Mouse (Mus musculus) MEL (cell line): Measurements from ENCODE around the gene Gja5. TPM values are rescaled to one million over a fixed set of nuclear protein-coding genes. Genes with fewer than 3 reads are reported as not detected.

Experiments
- DNase-seq: peaks from one replicate; pipeline ENCODE4 v3.0.0; 2011; ENCODE audit warnings: low read depth, low spot score
- H3K27ac ChIP-seq: 2 replicates; pipeline ENCODE4 v1.5.1; 2012; ENCODE audit warnings: low read depth, mild to moderate bottlenecking, control low read depth, low read length, moderate library complexity; ENCODE audit not compliant: control insufficient read depth
- H3K27me3 ChIP-seq, 2 experiments: fragments of 150-350 bp in 1 of 2; sonication (generic) in 1 of 2; 2 replicates each; pipeline ENCODE4 v1.6.1; 2012; ENCODE audit warnings: low read length in 2 of 2, mild to moderate bottlenecking in 2 of 2, improper control_type of control experiment in 1 of 2, moderate library complexity in 1 of 2; ENCODE audit not compliant: insufficient read depth in 2 of 2, control insufficient read depth in 1 of 2
- H3K36me3 ChIP-seq, 2 experiments: 2 replicates each; pipeline ENCODE4 v1.6.1; 2012 to 2014; ENCODE audit warnings: low read length in 2 of 2, improper control_type of control experiment in 1 of 2, inconsistent platforms in 1 of 2, mild to moderate bottlenecking in 1 of 2; ENCODE audit not compliant: insufficient read depth in 2 of 2, control insufficient read depth in 1 of 2
- H3K4me1 ChIP-seq, 2 experiments: fragments of 150-350 bp in 1 of 2; sonication (generic) in 1 of 2; 2 replicates each; pipeline ENCODE4 v1.6.1; 2012; ENCODE audit warnings: low read length in 2 of 2, improper control_type of control experiment in 1 of 2, mild to moderate bottlenecking in 1 of 2; ENCODE audit not compliant: insufficient read depth in 2 of 2, control insufficient read depth in 1 of 2
- H3K4me3 ChIP-seq, 2 experiments: fragments of 150-350 bp in 1 of 2; sonication (generic) in 1 of 2; 2 replicates each; pipeline ENCODE4 v1.5.1; 2012; ENCODE audit warnings: low read depth in 2 of 2, low read length in 2 of 2, mild to moderate bottlenecking in 2 of 2, moderate library complexity in 2 of 2, control low read depth in 1 of 2, improper control_type of control experiment in 1 of 2; ENCODE audit not compliant: control insufficient read depth in 1 of 2, insufficient read depth in 1 of 2
- H3K79me2 ChIP-seq: 2 replicates; pipeline ENCODE4 v1.6.1; 2012; ENCODE audit warnings: mild to moderate bottlenecking, low read length, moderate library complexity; ENCODE audit not compliant: control insufficient read depth, poor library complexity, insufficient read depth
- H3K9ac ChIP-seq: 2 replicates; pipeline ENCODE4 v1.6.1; 2012; ENCODE audit warnings: low read depth, mild to moderate bottlenecking, control low read depth, low read length, moderate library complexity; ENCODE audit not compliant: control insufficient read depth, poor library complexity, severe bottlenecking
- H3K9me3 ChIP-seq: fragments of 150-350 bp; sonication (generic); replicated peaks from 2 replicates; pipeline ENCODE4 v1.6.1; 2012; ENCODE audit warnings: mild to moderate bottlenecking, low read length, improper control_type of control experiment, moderate library complexity; ENCODE audit not compliant: insufficient read depth
- BHLHE40 ChIP-seq: IDR thresholded peaks from 2 replicates; pipeline ENCODE4 v1.6.1; 2012; ENCODE audit warnings: low read depth, mild to moderate bottlenecking, inconsistent platforms, low read length, improper control_type of control experiment, borderline replicate concordance
- CHD1 ChIP-seq: IDR thresholded peaks from 2 replicates; pipeline ENCODE4 v1.6.1; 2012; ENCODE audit warnings: low read depth, mild to moderate bottlenecking, inconsistent platforms, low read length, improper control_type of control experiment
- CTCF ChIP-seq, 3 experiments: IDR thresholded peaks in 2 of 3; conservative IDR thresholded peaks in 1 of 3; 2 replicates each; pipeline ENCODE4 v1.5.1; 2011 to 2012; ENCODE audit warnings: low read length in 3 of 3, low read depth in 2 of 3, mild to moderate bottlenecking in 2 of 3, improper control_type of control experiment in 1 of 3, inconsistent platforms in 1 of 3, mixed read lengths in 1 of 3, moderate library complexity in 1 of 3; ENCODE audit not compliant: control insufficient read depth in 1 of 3, insufficient read depth in 1 of 3, poor library complexity in 1 of 3, severe bottlenecking in 1 of 3
- E2F4 ChIP-seq: IDR thresholded peaks from 2 replicates; pipeline ENCODE4 v1.6.1; 2011; ENCODE audit warnings: low read depth, low read length, improper control_type of control experiment, borderline replicate concordance
- EP300 ChIP-seq, 2 experiments: IDR thresholded peaks; 2 replicates each; pipeline ENCODE4 v1.6.1; 2011; ENCODE audit warnings: improper control_type of control experiment in 2 of 2, low read length in 2 of 2, low read depth in 1 of 2, mild to moderate bottlenecking in 1 of 2
- GATA1 ChIP-seq: IDR thresholded peaks from 2 replicates; pipeline ENCODE4 v1.6.1; 2011; ENCODE audit warnings: low read depth, low read length, improper control_type of control experiment
- JUND ChIP-seq: IDR thresholded peaks from 2 replicates; pipeline ENCODE4 v1.6.1; 2011; ENCODE audit warnings: low read depth, mild to moderate bottlenecking, improper control_type of control experiment, low read length
- MAZ ChIP-seq: IDR thresholded peaks from 2 replicates; pipeline ENCODE4 v1.6.1; 2012; ENCODE audit warnings: low read depth, mild to moderate bottlenecking, inconsistent platforms, low read length, improper control_type of control experiment
- MEF2A ChIP-seq: IDR thresholded peaks from 2 replicates; pipeline ENCODE4 v1.6.1; 2014; ENCODE audit warnings: low read depth, mild to moderate bottlenecking, inconsistent platforms, low read length, improper control_type of control experiment; ENCODE audit not compliant: poor library complexity, insufficient replicate concordance, severe bottlenecking; ENCODE audit errors: extremely low read depth
- MXI1 ChIP-seq: IDR thresholded peaks from 2 replicates; pipeline ENCODE4 v1.6.1; 2011; ENCODE audit warnings: mild to moderate bottlenecking, low read depth, low read length, improper control_type of control experiment
- MYB ChIP-seq: IDR thresholded peaks from 2 replicates; pipeline ENCODE4 v1.6.1; 2011; ENCODE audit warnings: mild to moderate bottlenecking, low read depth, low read length, improper control_type of control experiment
- NELFE ChIP-seq: IDR thresholded peaks from 2 replicates; pipeline ENCODE4 v1.6.1; 2011; ENCODE audit warnings: low read depth, low read length, improper control_type of control experiment
- NRF1 ChIP-seq: IDR thresholded peaks from 2 replicates; pipeline ENCODE4 v1.6.1; 2014; ENCODE audit warnings: low read depth, mild to moderate bottlenecking, inconsistent platforms, low read length, improper control_type of control experiment, moderate library complexity; ENCODE audit not compliant: poor library complexity, insufficient read depth, severe bottlenecking
- POLR2A ChIP-seq, 2 experiments: IDR thresholded peaks; 2 replicates each; pipeline ENCODE4 v1.6.1; 2011 to 2012; ENCODE audit warnings: low read length in 2 of 2, mild to moderate bottlenecking in 2 of 2, control low read depth in 1 of 2, improper control_type of control experiment in 1 of 2, low read depth in 1 of 2, moderate library complexity in 1 of 2; ENCODE audit not compliant: control insufficient read depth in 1 of 2, insufficient read depth in 1 of 2, poor library complexity in 1 of 2
- POLR2AphosphoS2 ChIP-seq: IDR thresholded peaks from 2 replicates; pipeline ENCODE4 v1.6.1; 2011; ENCODE audit warnings: low read length, improper control_type of control experiment
- RAD21 ChIP-seq: IDR thresholded peaks from 2 replicates; pipeline ENCODE4 v1.6.1; 2011; ENCODE audit warnings: mild to moderate bottlenecking, low read depth, low read length, improper control_type of control experiment
- RCOR1 ChIP-seq: IDR thresholded peaks from 2 replicates; pipeline ENCODE4 v1.6.1; 2012; ENCODE audit warnings: low read depth, mild to moderate bottlenecking, inconsistent platforms, low read length, improper control_type of control experiment
- SIN3A ChIP-seq: IDR thresholded peaks from 2 replicates; pipeline ENCODE4 v1.6.1; 2012; ENCODE audit warnings: low read length, improper control_type of control experiment, inconsistent platforms
- TAL1 ChIP-seq: IDR thresholded peaks from 2 replicates; pipeline ENCODE4 v1.6.1; 2012; ENCODE audit warnings: mild to moderate bottlenecking, inconsistent platforms, low read length, moderate library complexity, mixed read lengths
- TBP ChIP-seq: IDR thresholded peaks from 2 replicates; pipeline ENCODE4 v1.8.0; 2011; ENCODE audit warnings: low read depth, low read length, improper control_type of control experiment
- UBTF ChIP-seq: IDR thresholded peaks from 2 replicates; pipeline ENCODE4 v1.6.1; 2012; ENCODE audit warnings: low read depth, mild to moderate bottlenecking, inconsistent platforms, low read length, improper control_type of control experiment, moderate library complexity, borderline replicate concordance; ENCODE audit not compliant: insufficient read depth
- USF1 ChIP-seq: IDR thresholded peaks from 2 replicates; pipeline ENCODE4 v1.6.1; 2014; ENCODE audit warnings: low read depth, mild to moderate bottlenecking, inconsistent platforms, low read length, improper control_type of control experiment, moderate library complexity
- ZKSCAN1 ChIP-seq: IDR thresholded peaks from 2 replicates; pipeline ENCODE4 v1.6.1; 2012; ENCODE audit warnings: low read depth, mild to moderate bottlenecking, inconsistent platforms, low read length, improper control_type of control experiment, moderate library complexity
- ZMIZ1 ChIP-seq: IDR thresholded peaks from 2 replicates; pipeline ENCODE4 v1.6.1; 2012; ENCODE audit warnings: low read depth, mild to moderate bottlenecking, inconsistent platforms, low read length, improper control_type of control experiment, moderate library complexity
- ZNF384 ChIP-seq: IDR thresholded peaks from 2 replicates; pipeline ENCODE4 v1.6.1; 2012; ENCODE audit warnings: low read depth, mild to moderate bottlenecking, inconsistent platforms, low read length, improper control_type of control experiment
- polyA plus RNA-seq, 2 experiments: library from polyadenylated mRNA; stranded (reverse) in 1 of 2; unstranded in 1 of 2; fragments of >175 nt in 1 of 2; fragments of >200 nt in 1 of 2; gene quantifications; 2 replicates each; pipeline versions ENCODE4 v1.2.1 to v1.2.4; 2012; ENCODE audit warnings: low replicate concordance in 2 of 2, low read depth in 1 of 2; ENCODE audit not compliant: insufficient read length in 2 of 2, insufficient read depth in 1 of 2, missing spikeins in 1 of 2
- total RNA-seq: library from RNA; depleted of rRNA; stranded (reverse); fragments of 300-350 nt; gene quantifications from 2 replicates; pipeline ENCODE4 v1.2.3, GENCODE M21; 2012

The Gja5 gene
- total and polyA plus RNA-seq, 3 experiments = 0.03 to 0.08 TPM; not detected in 1

GRCm38 (mm10) chr3:96924631-96925030 is 20.1 kb downstream of the Gja5 start:
- no peaks in the 10 kb centered on the region for H3K4me1 ChIP-seq
- H3K79me2 ChIP-seq = no peaks in the 10 kb centered on the region
- DNase-seq = no peak
- H3K4me3 ChIP-seq = no peak overlapping the region
- no peak overlapping the region for H3K9ac ChIP-seq
- peaks cover 21 to 52% of the 10 kb centered on the region in 2 experiments for H3K27me3 ChIP-seq
- TF ChIP-seq EP300 (IDR thresholded peaks at IDR 0.05; ENCODE audit: low read depth in 1 of 2, low read length in 2 of 2) = no peak
- TF ChIP-seq MAZ = no peak
- no peak for TF ChIP-seq ZMIZ1
- TF ChIP-seq USF1 = no peak
- no peak for TF ChIP-seq NRF1
- no peak for TF ChIP-seq ZNF384
- no peak for TF ChIP-seq JUND
- no peak for TF ChIP-seq RAD21
- TF ChIP-seq MYB = no peak
- no peak for TF ChIP-seq SIN3A
- no peaks in the 10 kb centered on the region for H3K36me3 ChIP-seq
- H3K27ac ChIP-seq = no peak overlapping the region
- H3K9me3 ChIP-seq = no peaks in the 10 kb centered on the region

- H3K27me3 ChIP-seq = peaks cover 27 to 56% of the 10 kb centered on the region in 2 experiments
- no peak within 1 kb of the TSS for H3K4me3 ChIP-seq
- DNase-seq = no peak
- no peaks in the 10 kb centered on the region for H3K9me3 ChIP-seq
- H3K9ac ChIP-seq = no peak within 1 kb of the TSS
- H3K27ac ChIP-seq = no peak within 1 kb of the TSS
- no peaks in the 10 kb centered on the region for H3K4me1 ChIP-seq
- no peaks in the 10 kb centered on the region for H3K79me2 ChIP-seq
- TF ChIP-seq EP300 (IDR thresholded peaks at IDR 0.05; ENCODE audit: low read depth in 1 of 2, low read length in 2 of 2) (no peak), USF1 (no peak), POLR2A (IDR thresholded peaks at IDR 0.05; ENCODE audit: control insufficient read depth in 1 of 2, insufficient read depth in 1 of 2, low read depth in 1 of 2, low read length in 2 of 2, poor library complexity in 1 of 2) (no peak), BHLHE40 (no peak), RCOR1 (no peak), ZKSCAN1 (no peak), CHD1 (no peak), JUND (no peak), GATA1 (no peak), UBTF (no peak), MEF2A (no peak), MXI1 (no peak), NELFE (no peak), TBP (no peak), CTCF (IDR thresholded peaks at IDR 0.05 in 2 of 3, conservative IDR thresholded peaks at IDR 0.05 in 1 of 3; ENCODE audit: control insufficient read depth in 1 of 3, insufficient read depth in 1 of 3, low read depth in 2 of 3, low read length in 3 of 3, poor library complexity in 1 of 3, severe bottlenecking in 1 of 3) (no peak; a peak in 1 of 6 replicates), MYB (no peak), TAL1 (no peak), E2F4 (no peak), POLR2AphosphoS2 (no peak)
- H3K36me3 ChIP-seq = no peaks in the 10 kb centered on the region
These were observed 21.4 kb downstream of the Gja5 start, which contains the start of gene Gja8 for GRCm38 (mm10) chr3:96925920-96926319. Gene Gja8 (minus strand): TSS chr3:96926020.
